Mouse (Mus musculus) heart, adult 18-20 months (tissue): ENCODE data around the gene Naa10. TPM values are rescaled to one million over a fixed set of nuclear protein-coding genes. Genes with fewer than 3 reads are reported as not detected.

Experiments
- total RNA-seq, 2 experiments: library from RNA; stranded (reverse); gene quantifications; 2 replicates each; pipeline ENCODE4 v1.2.3; 2021

Gene Naa10
- total RNA-seq, 2 experiments from 2014 or later = 56.6 to 58.6 TPM

Other genes starting within 250 kb of the Naa10 start
- 100 to 1,000 TPM; 156 to 169 TPM for gene Slc6a8, start 248.8 kb downstream of the Naa10 start, total RNA-seq
- gene Bcap31, start 205.8 kb downstream of the Naa10 start, total RNA-seq = 10 to 100 TPM; 90.2 to 93.3 TPM
- gene Abcd1, start 205.3 kb downstream of the Naa10 start, total RNA-seq = 10 to 100 TPM; 29.2 to 29.6 TPM
- 1 to 10 TPM; 1.7 to 2.0 TPM for gene Plxnb3, start 164.9 kb downstream of the Naa10 start, total RNA-seq
- 10 to 100 TPM; 23.9 to 26.0 TPM for gene Srpk3, start 147.5 kb downstream of the Naa10 start, total RNA-seq
- gene Idh3g, start 135.0 kb downstream of the Naa10 start, total RNA-seq = 100 to 1,000 TPM; 642 to 677 TPM
- gene Ssr4, start 134.9 kb downstream of the Naa10 start, total RNA-seq = 10 to 100 TPM; 79.3 to 80.7 TPM
- 1 to 10 TPM; 1.3 to 1.6 TPM for gene Pdzd4, start 97.0 kb downstream of the Naa10 start, total RNA-seq
- not detected for gene Avpr2, start 29.8 kb downstream of the Naa10 start, total RNA-seq
- gene L1cam, start 25.8 kb downstream of the Naa10 start, total RNA-seq = 1 to 10 TPM; 3.7 to 4.1 TPM
- gene Arhgap4, start 74 bp downstream of the Naa10 start, total RNA-seq = 1 to 10 TPM in 1 of 2 experiments, under 1 TPM in 1; 0.72 to 3.8 TPM
- gene Renbp, start 8.9 kb upstream of the Naa10 start, total RNA-seq = 1 to 10 TPM; 5.5 to 7.3 TPM
- gene Hcfc1, start 44.4 kb upstream of the Naa10 start, total RNA-seq = 10 to 100 TPM; 31.7 to 38.4 TPM
- gene Irak1, start 102.0 kb upstream of the Naa10 start, total RNA-seq = 10 to 100 TPM; 54.9 to 61.8 TPM
- gene Opn1mw, start 205.5 kb upstream of the Naa10 start, total RNA-seq = not detected
- 10 to 100 TPM; 25.7 to 30.4 TPM for gene Mecp2, start 213.4 kb upstream of the Naa10 start, total RNA-seq
- not detected for gene Tex28, start 245.9 kb upstream of the Naa10 start, total RNA-seq